Mouse (Mus musculus): ENCODE measurements around the gene Shisa6. TPM values are rescaled to one million over a fixed set of nuclear protein-coding genes. Genes with fewer than 3 reads are reported as not detected.
"Not testable (repeated sequence)": the region's sequence is repeated elsewhere in the genome, so short reads cannot be mapped to it uniquely, and the experiment has no call there.

The Shisa6 gene
- polyA plus RNA-seq, 1 experiment from 2014 or later, result 11.6 TPM

- ATAC-seq (ENCODE audit: low read depth); H3K4me1 ChIP-seq (ENCODE audit: control insufficient read depth, insufficient read depth, low read length); H3K4me3 ChIP-seq (ENCODE audit: low read depth, low read length); H3K9me3 ChIP-seq (ENCODE audit: control insufficient read depth, low read length); H3K36me3 ChIP-seq (ENCODE audit: control insufficient read depth, insufficient read depth, low read length); H3K27me3 ChIP-seq (ENCODE audit: control insufficient read depth, insufficient read depth, low read length); H3K4me2 ChIP-seq (ENCODE audit: low read depth, low read length); H3K27ac ChIP-seq (ENCODE audit: low read depth, low read length); H3K9ac ChIP-seq (replicated peaks; ENCODE audit: low read depth, low read length): not testable (repeated sequence)
- 87% methylated on average over 6 of the region's 6 CpGs for WGBS
These were observed 117.0 kb downstream of the Shisa6 start for GRCm38 (mm10) chr11:66408721-66409120.

GRCm38 (mm10) chr11:66400036-66400435, 125.7 kb downstream of the Shisa6 start:
- no peaks in the 10 kb centered on the region for H3K9me3 ChIP-seq (ENCODE audit: control insufficient read depth, low read length)
- H3K4me1 ChIP-seq (ENCODE audit: control insufficient read depth, insufficient read depth, low read length), result no peaks in the 10 kb centered on the region
- H3K36me3 ChIP-seq (ENCODE audit: control insufficient read depth, insufficient read depth, low read length), result no peaks in the 10 kb centered on the region
- ATAC-seq (ENCODE audit: low read depth), result peak; percentile 56; the same call in 1 of the 2 replicates
- no peak overlapping the region for H3K9ac ChIP-seq (replicated peaks; ENCODE audit: low read depth, low read length)
- 35% methylated on average over 7 of the region's 7 CpGs for WGBS
- H3K4me3 ChIP-seq (ENCODE audit: low read depth, low read length), result no peak overlapping the region
- H3K4me2 ChIP-seq (ENCODE audit: low read depth, low read length), result no peak overlapping the region
- H3K27ac ChIP-seq (ENCODE audit: low read depth, low read length), result no peak overlapping the region
- H3K27me3 ChIP-seq (ENCODE audit: control insufficient read depth, insufficient read depth, low read length), result no peaks in the 10 kb centered on the region

GRCm38 (mm10) chr11:66387561-66387960, 138.2 kb downstream of the Shisa6 start:
- Histone ChIP-seq H3K9ac (replicated peaks; ENCODE audit: low read depth, low read length) (no peak overlapping the region), H3K27ac (ENCODE audit: low read depth, low read length) (no peak overlapping the region), H3K27me3 (ENCODE audit: control insufficient read depth, insufficient read depth, low read length) (no peaks in the 10 kb centered on the region), H3K36me3 (ENCODE audit: control insufficient read depth, insufficient read depth, low read length) (no peaks in the 10 kb centered on the region), H3K9me3 (ENCODE audit: control insufficient read depth, low read length) (no peaks in the 10 kb centered on the region), H3K4me1 (ENCODE audit: control insufficient read depth, insufficient read depth, low read length) (no peaks in the 10 kb centered on the region), H3K4me3 (ENCODE audit: low read depth, low read length) (no peak overlapping the region), H3K4me2 (ENCODE audit: low read depth, low read length) (no peak overlapping the region)
- ATAC-seq (ENCODE audit: low read depth), result no peak
- WGBS, result 68% methylated on average over 3 of the region's 3 CpGs

- Histone ChIP-seq H3K27ac (ENCODE audit: low read depth, low read length) (no peak overlapping the region), H3K36me3 (ENCODE audit: control insufficient read depth, insufficient read depth, low read length) (no peaks in the 10 kb centered on the region), H3K4me2 (ENCODE audit: low read depth, low read length) (no peak overlapping the region), H3K4me3 (ENCODE audit: low read depth, low read length) (no peak overlapping the region), H3K9me3 (ENCODE audit: control insufficient read depth, low read length) (no peaks in the 10 kb centered on the region), H3K27me3 (ENCODE audit: control insufficient read depth, insufficient read depth, low read length) (no peaks in the 10 kb centered on the region), H3K4me1 (ENCODE audit: control insufficient read depth, insufficient read depth, low read length) (no peaks in the 10 kb centered on the region), H3K9ac (replicated peaks; ENCODE audit: low read depth, low read length) (no peak overlapping the region)
- WGBS, result 75% methylated on average over 3 of the region's 3 CpGs
- ATAC-seq (ENCODE audit: low read depth), result no peak
These were observed 154.0 kb downstream of the Shisa6 start for GRCm38 (mm10) chr11:66371796-66372195.

- Histone ChIP-seq H3K9ac (replicated peaks; ENCODE audit: low read depth, low read length) (no peak overlapping the region), H3K4me3 (ENCODE audit: low read depth, low read length) (no peak overlapping the region), H3K27ac (ENCODE audit: low read depth, low read length) (no peak overlapping the region), H3K36me3 (ENCODE audit: control insufficient read depth, insufficient read depth, low read length) (no peaks in the 10 kb centered on the region), H3K4me1 (ENCODE audit: control insufficient read depth, insufficient read depth, low read length) (no peaks in the 10 kb centered on the region), H3K27me3 (ENCODE audit: control insufficient read depth, insufficient read depth, low read length) (no peaks in the 10 kb centered on the region), H3K9me3 (ENCODE audit: control insufficient read depth, low read length) (no peaks in the 10 kb centered on the region), H3K4me2 (ENCODE audit: low read depth, low read length) (no peak overlapping the region)
- no peak for ATAC-seq (ENCODE audit: low read depth)
- WGBS, result 89% methylated on average over 4 of the region's 4 CpGs
These were observed 156.0 kb downstream of the Shisa6 start for GRCm38 (mm10) chr11:66369764-66370163.

GRCm38 (mm10) chr11:66366809-66367685, 158.7 kb downstream of the Shisa6 start:
- 52% methylated on average over 8 of the region's 8 CpGs for WGBS
- H3K4me2 ChIP-seq (ENCODE audit: low read depth, low read length), result no peak overlapping the region
- no peaks in the 10 kb centered on the region for H3K36me3 ChIP-seq (ENCODE audit: control insufficient read depth, insufficient read depth, low read length)
- no peak overlapping the region for H3K27ac ChIP-seq (ENCODE audit: low read depth, low read length)
- no peak for ATAC-seq (ENCODE audit: low read depth)
- H3K9me3 ChIP-seq (ENCODE audit: control insufficient read depth, low read length), result no peaks in the 10 kb centered on the region
- no peak overlapping the region for H3K9ac ChIP-seq (replicated peaks; ENCODE audit: low read depth, low read length)
- no peak overlapping the region for H3K4me3 ChIP-seq (ENCODE audit: low read depth, low read length)
- H3K27me3 ChIP-seq (ENCODE audit: control insufficient read depth, insufficient read depth, low read length), result no peaks in the 10 kb centered on the region
- no peaks in the 10 kb centered on the region for H3K4me1 ChIP-seq (ENCODE audit: control insufficient read depth, insufficient read depth, low read length)

- Histone ChIP-seq H3K4me1 (ENCODE audit: control insufficient read depth, insufficient read depth, low read length) (no peaks in the 10 kb centered on the region), H3K27me3 (ENCODE audit: control insufficient read depth, insufficient read depth, low read length) (no peaks in the 10 kb centered on the region), H3K9me3 (ENCODE audit: control insufficient read depth, low read length) (no peaks in the 10 kb centered on the region), H3K36me3 (ENCODE audit: control insufficient read depth, insufficient read depth, low read length) (no peaks in the 10 kb centered on the region), H3K4me3 (ENCODE audit: low read depth, low read length) (no peak overlapping the region), H3K9ac (replicated peaks; ENCODE audit: low read depth, low read length) (no peak overlapping the region), H3K27ac (ENCODE audit: low read depth, low read length) (no peak overlapping the region), H3K4me2 (ENCODE audit: low read depth, low read length) (no peak overlapping the region)
- ATAC-seq (ENCODE audit: low read depth), result no peak
- WGBS, result 79% methylated on average over 1 of the region's 1 CpGs
These were observed 166.0 kb downstream of the Shisa6 start for GRCm38 (mm10) chr11:66359811-66360210.

GRCm38 (mm10) chr11:66344822-66345221, 180.9 kb downstream of the Shisa6 start:
- ATAC-seq (ENCODE audit: low read depth), result no peak
- no peaks in the 10 kb centered on the region for H3K9me3 ChIP-seq (ENCODE audit: control insufficient read depth, low read length)
- H3K27ac ChIP-seq (ENCODE audit: low read depth, low read length), result no peak overlapping the region
- H3K9ac ChIP-seq (replicated peaks; ENCODE audit: low read depth, low read length), result no peak overlapping the region
- no peaks in the 10 kb centered on the region for H3K4me1 ChIP-seq (ENCODE audit: control insufficient read depth, insufficient read depth, low read length)
- H3K36me3 ChIP-seq (ENCODE audit: control insufficient read depth, insufficient read depth, low read length), result no peaks in the 10 kb centered on the region
- no peak overlapping the region for H3K4me2 ChIP-seq (ENCODE audit: low read depth, low read length)
- no peaks in the 10 kb centered on the region for H3K27me3 ChIP-seq (ENCODE audit: control insufficient read depth, insufficient read depth, low read length)
- no peak overlapping the region for H3K4me3 ChIP-seq (ENCODE audit: low read depth, low read length)
- 66% methylated on average over 3 of the region's 3 CpGs for WGBS

GRCm38 (mm10) chr11:66336313-66336712, 189.5 kb downstream of the Shisa6 start:
- no peaks in the 10 kb centered on the region for H3K36me3 ChIP-seq (ENCODE audit: control insufficient read depth, insufficient read depth, low read length)
- H3K4me3 ChIP-seq (ENCODE audit: low read depth, low read length), result no peak overlapping the region
- no peak overlapping the region for H3K4me2 ChIP-seq (ENCODE audit: low read depth, low read length)
- ATAC-seq (ENCODE audit: low read depth), result no peak
- no peak overlapping the region for H3K27ac ChIP-seq (ENCODE audit: low read depth, low read length)
- H3K9ac ChIP-seq (replicated peaks; ENCODE audit: low read depth, low read length), result no peak overlapping the region
- H3K4me1 ChIP-seq (ENCODE audit: control insufficient read depth, insufficient read depth, low read length), result no peaks in the 10 kb centered on the region
- no peaks in the 10 kb centered on the region for H3K9me3 ChIP-seq (ENCODE audit: control insufficient read depth, low read length)
- no peaks in the 10 kb centered on the region for H3K27me3 ChIP-seq (ENCODE audit: control insufficient read depth, insufficient read depth, low read length)

Data from neural tube, embryonic 14.5 days (tissue).